Mouse (Mus musculus) right cerebral cortex, postnatal 14 days (tissue): ENCODE results near the gene Gm13304.
"Not testable (repeated sequence)": the region's sequence is repeated elsewhere in the genome, so short reads cannot be mapped to it uniquely, and the experiment has no call there.

Experiments used
- DNase-seq: peaks from one replicate; pipeline ENCODE4 v3.0.0; 2022

Gene Gm13304

GRCm38 (mm10) chr4:42114517-42114916, at the start of gene Gm13304:
Gene Gm13304, plus strand, starts transcription at chr4:42114817.
- not testable (repeated sequence) for DNase-seq

DNA sequence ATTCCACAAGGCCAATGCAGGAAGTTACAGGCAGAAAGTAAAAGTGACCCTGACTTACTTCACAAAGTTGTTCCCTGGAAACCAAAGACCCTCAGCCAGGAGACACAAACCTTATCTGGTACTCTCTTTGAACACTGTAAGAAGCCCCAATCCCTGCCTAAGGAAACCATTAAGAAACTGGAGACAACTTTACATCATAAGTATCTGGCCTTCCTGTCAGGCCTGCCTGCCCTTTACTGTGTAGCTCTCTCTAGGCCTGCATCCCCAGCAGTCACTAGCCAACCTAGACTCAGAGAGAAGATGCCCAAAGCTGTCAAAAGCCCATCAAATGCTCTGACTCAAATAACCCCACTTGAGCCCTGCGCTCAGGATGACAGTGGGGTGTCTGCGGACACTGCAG, 23.7 kb upstream of the Gm13304 start, which contains the start of gene Gm3893:
Gm3893 (plus strand) TSS at position 301 of the 400 bp plus-strand sequence.
- not testable (repeated sequence) for DNase-seq

DNA sequence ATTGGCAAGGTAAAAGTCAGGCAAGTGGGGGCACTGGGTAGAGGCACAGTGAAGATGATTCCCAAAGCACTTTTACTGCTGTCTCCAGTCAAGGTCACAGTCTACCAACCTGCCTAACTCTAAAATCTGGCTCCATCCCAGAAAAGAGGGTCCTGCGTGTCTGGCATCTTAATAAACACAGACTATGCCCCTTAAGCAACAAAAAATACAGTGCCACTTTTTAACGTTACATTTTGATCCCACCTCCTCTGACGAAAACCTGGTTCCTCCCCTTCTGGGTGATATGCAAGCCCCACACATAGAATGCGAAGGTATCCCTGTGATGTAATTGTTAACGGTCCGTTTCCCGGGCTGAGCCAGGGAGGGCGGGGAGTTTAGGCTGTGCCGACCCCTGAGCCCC, 38.5 kb downstream of the Gm13304 start, which contains the start of gene Gm13306:
Gm13306 (plus strand) TSS at position 301 of the 400 bp plus-strand sequence.
- not testable (repeated sequence) for DNase-seq
